Mouse (Mus musculus) cerebellum, adult 2 months (tissue): ENCODE measurements around the gene Fbp2. TPM values are rescaled to one million over a fixed set of nuclear protein-coding genes. Genes with fewer than 3 reads are reported as not detected.

Experiments used
- DNase-seq, 2 experiments: peaks; one replicate each; pipeline ENCODE4 v3.0.0; 2021
- H3K27ac ChIP-seq: fragments of 200-500 bp; 2 replicates; pipeline ENCODE4 v1.5.1; 2012; ENCODE audit warnings: low read length, control low read depth, inconsistent platforms; ENCODE audit not compliant: insufficient read depth
- H3K27me3 ChIP-seq: fragments of 200-500 bp; 2 replicates; pipeline ENCODE4 v1.6.1; 2012; ENCODE audit warnings: inconsistent platforms, mild to moderate bottlenecking, low read length, moderate library complexity; ENCODE audit not compliant: control insufficient read depth, insufficient read depth
- H3K4me1 ChIP-seq: fragments of 200-500 bp; 2 replicates; pipeline ENCODE4 v1.6.1; 2011; ENCODE audit warnings: low read length; ENCODE audit not compliant: control insufficient read depth, insufficient read depth
- H3K4me3 ChIP-seq: fragments of 200-500 bp; replicated peaks from 2 replicates; pipeline ENCODE3; 2011; ENCODE audit warnings: mild to moderate bottlenecking, low read depth, low read length, control low read depth; ENCODE audit not compliant: insufficient read depth
- CTCF ChIP-seq: fragments of 200-500 bp; IDR thresholded peaks from 2 replicates; pipeline ENCODE4 v1.5.1; 2011; ENCODE audit warnings: low read depth, mild to moderate bottlenecking, control low read depth, low read length, moderate library complexity, borderline replicate concordance; ENCODE audit not compliant: insufficient read depth
- POLR2A ChIP-seq: fragments of 200-500 bp; IDR thresholded peaks from 2 replicates; pipeline ENCODE4 v1.6.1; 2011; ENCODE audit warnings: low read length, control low read depth, borderline replicate concordance; ENCODE audit not compliant: insufficient read depth
- WGBS: fragments of 180-500 bp; shearing (Covaris S2); methylation state at CpG from one replicate; pipeline ENCODE4 v1.1.7; 2018; 5-methylcytosine and 5-hydroxymethylcytosine counted together
- polyA plus RNA-seq: library from polyadenylated mRNA; depleted of rRNA; stranded (reverse); fragments of >200 nt; gene quantifications from 2 replicates; pipeline ENCODE4 v1.2.3, GENCODE M21; 2012

Gene Fbp2
- polyA plus RNA-seq, 1 experiment = not detected

GRCm38 (mm10) chr13:62887712-62888441 lies 29.7 kb upstream of the Fbp2 start, which contains the start of gene Fbp1:
Gene Fbp1 (minus strand): TSS chr13:62888282.
- WGBS = 7% methylated on average over 29 of the region's 29 CpGs

DNA sequence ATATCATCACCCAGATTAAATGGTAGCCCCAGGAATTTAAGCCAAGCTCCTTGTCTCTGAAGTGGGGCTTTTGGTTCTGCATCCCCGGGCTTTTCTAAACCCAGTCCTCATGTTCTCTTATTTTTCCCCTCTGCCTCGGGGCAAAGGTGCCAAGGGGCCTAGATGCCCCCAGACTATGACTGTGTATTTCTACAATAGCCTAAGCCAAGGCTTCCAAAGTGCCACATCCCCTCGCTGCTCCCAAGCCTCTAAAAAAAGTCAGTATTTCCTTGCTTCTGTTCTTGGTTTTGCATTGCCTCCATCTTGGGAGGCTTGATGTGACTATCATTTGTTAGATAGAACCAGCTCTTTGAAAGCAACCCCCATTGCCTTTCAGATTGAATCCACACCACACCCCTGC lies 26.3 kb upstream of the Fbp2 start:
- DNase-seq = no peak
- Histone ChIP-seq H3K4me3 (no peak overlapping the region), H3K27ac (no peak overlapping the region), H3K27me3 (no peaks in the 10 kb centered on the region), H3K4me1 (no peaks in the 10 kb centered on the region)
- TF ChIP-seq CTCF (no peak), POLR2A (no peak)
- 90% methylated on average over 3 of the region's 3 CpGs for WGBS

More at GRCm38 (mm10) chr13:62887712-62888441, 29.7 kb upstream of the Fbp2 start, which contains the start of gene Fbp1:
- H3K4me1 ChIP-seq = no peaks in the 10 kb centered on the region
- H3K27ac ChIP-seq = no peak within 1 kb of the TSS
- H3K27me3 ChIP-seq = no peaks in the 10 kb centered on the region
- DNase-seq = no peak
- no peak for TF ChIP-seq CTCF
- no peak within 1 kb of the TSS for H3K4me3 ChIP-seq

DNA sequence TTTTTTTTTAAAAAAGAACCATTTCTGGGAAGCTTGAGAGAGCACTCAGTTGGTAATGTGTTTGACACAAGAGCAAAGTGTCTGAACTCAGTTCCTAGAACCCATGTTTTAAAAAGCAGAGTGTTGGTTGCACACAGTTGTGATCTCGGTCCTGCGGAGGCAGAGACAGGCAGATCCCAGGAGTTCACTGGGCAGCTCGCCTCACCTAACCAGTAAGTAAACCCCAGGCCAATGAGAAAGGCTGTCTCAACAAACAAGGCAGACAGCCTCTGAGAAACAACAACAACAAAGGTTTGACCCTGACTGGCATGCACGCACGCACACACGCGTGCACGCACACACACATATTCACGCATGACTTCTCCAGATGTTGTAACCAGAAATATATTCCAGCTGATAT lies 25.7 kb upstream of the Fbp2 start:
- H3K4me3 ChIP-seq = no peak overlapping the region
- H3K27me3 ChIP-seq = no peaks in the 10 kb centered on the region
- H3K4me1 ChIP-seq = no peaks in the 10 kb centered on the region
- TF ChIP-seq CTCF (no peak), POLR2A (no peak)
- 91% methylated on average over 9 of the region's 9 CpGs for WGBS
- H3K27ac ChIP-seq = no peak overlapping the region
- no peak for DNase-seq

- TF ChIP-seq POLR2A (no peak), CTCF (no peak)
- H3K4me1 ChIP-seq = no peaks in the 10 kb centered on the region
- H3K4me3 ChIP-seq = no peak overlapping the region
- 28% methylated on average over 2 of the region's 2 CpGs for WGBS
- H3K27me3 ChIP-seq = no peaks in the 10 kb centered on the region
- H3K27ac ChIP-seq = no peak overlapping the region
- no peak for DNase-seq
These were observed 25.2 kb upstream of the Fbp2 start for GRCm38 (mm10) chr13:62883436-62883835.

- Histone ChIP-seq H3K4me3 (no peak overlapping the region), H3K4me1 (no peaks in the 10 kb centered on the region), H3K27me3 (no peaks in the 10 kb centered on the region), H3K27ac (no peak overlapping the region)
- DNase-seq = no peak
- TF ChIP-seq CTCF = no peak
- TF ChIP-seq POLR2A = no peak
- WGBS = 74% methylated on average over 5 of the region's 5 CpGs
These were observed 24.6 kb upstream of the Fbp2 start for GRCm38 (mm10) chr13:62882856-62883255.

- no peak for DNase-seq
- H3K27me3 ChIP-seq = no peaks in the 10 kb centered on the region
- 52% methylated on average over 9 of the region's 9 CpGs for WGBS
- TF ChIP-seq POLR2A = no peak
- no peak for TF ChIP-seq CTCF
- no peaks in the 10 kb centered on the region for H3K4me1 ChIP-seq
- H3K27ac ChIP-seq = no peak overlapping the region
- no peak overlapping the region for H3K4me3 ChIP-seq
These were observed 23.1 kb upstream of the Fbp2 start for GRCm38 (mm10) chr13:62881336-62881735.

DNA sequence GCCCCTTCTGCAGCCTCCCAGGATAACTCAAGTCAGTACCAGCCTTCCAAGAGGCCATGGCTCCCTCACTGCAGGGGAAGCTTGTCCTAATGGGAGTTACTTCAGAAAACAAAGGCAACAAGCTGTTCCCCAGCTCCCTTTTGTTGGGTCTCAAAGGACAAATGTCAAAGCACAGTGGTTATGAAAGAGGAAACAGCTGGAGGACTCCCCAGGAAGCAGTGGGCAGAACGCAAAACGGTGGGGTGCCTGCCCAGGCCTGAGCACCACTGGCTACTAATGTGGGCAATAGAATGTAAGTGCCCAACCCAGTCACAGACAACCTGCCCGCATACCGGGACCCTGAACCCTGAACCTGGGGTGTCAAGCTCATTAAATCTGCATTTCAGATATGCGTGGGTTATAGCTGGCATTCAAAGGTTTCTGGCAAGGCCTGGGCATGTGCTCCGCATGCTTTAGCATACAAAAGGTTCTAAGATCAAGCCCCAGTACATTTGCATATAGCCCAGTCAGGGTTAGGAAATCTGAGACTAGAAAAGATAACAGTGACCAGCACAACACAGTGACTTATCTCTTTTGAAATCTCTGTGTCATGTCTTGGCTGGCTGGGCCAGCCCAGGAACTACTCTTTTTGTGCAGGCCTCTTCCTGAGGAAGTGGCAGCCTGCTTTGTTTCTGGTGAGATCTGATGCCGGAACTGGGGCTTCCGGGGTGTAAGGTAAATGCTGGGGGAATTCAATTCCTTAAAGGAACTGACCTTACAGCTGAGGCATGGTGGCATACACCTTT lies 21.8 kb upstream of the Fbp2 start:
- no peak for TF ChIP-seq POLR2A
- TF ChIP-seq CTCF = no peak
- no peak for DNase-seq
- 37% methylated on average over 8 of the region's 8 CpGs for WGBS
- no peak overlapping the region for H3K4me3 ChIP-seq
- H3K4me1 ChIP-seq = no peaks in the 10 kb centered on the region
- no peak overlapping the region for H3K27ac ChIP-seq
- no peaks in the 10 kb centered on the region for H3K27me3 ChIP-seq

DNA sequence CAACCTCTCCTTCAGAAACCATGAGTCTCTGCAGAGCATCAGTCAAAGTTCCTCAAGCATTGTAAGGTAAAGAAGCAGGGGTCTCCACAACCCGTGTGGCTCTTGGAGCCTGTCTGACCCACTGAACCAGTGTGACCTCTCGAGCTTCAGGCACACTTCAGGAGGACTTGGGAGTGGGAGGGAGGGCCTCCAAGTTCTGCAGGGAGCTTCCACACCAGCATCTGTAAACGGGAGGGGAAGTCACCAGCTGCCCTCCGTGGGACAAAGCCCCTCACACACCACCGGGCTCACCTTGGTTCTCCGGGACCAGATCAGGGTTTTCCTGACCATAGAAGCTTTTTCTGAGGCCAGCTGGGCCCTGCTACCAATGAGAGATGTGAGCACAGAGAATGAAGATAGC lies 21.2 kb upstream of the Fbp2 start:
- DNase-seq = no peak
- Histone ChIP-seq H3K27ac (no peak overlapping the region), H3K4me3 (no peak overlapping the region), H3K4me1 (no peaks in the 10 kb centered on the region), H3K27me3 (no peaks in the 10 kb centered on the region)
- 27% methylated on average over 6 of the region's 6 CpGs for WGBS
- no peak for TF ChIP-seq CTCF
- TF ChIP-seq POLR2A = no peak
